Mouse (Mus musculus) embryonic fibroblast, embryonic 13.5 days (primary cell): Measurements from ENCODE around the gene Rps26.

Experiments
- CTCF ChIP-seq: IDR thresholded peaks from 2 replicates; pipeline ENCODE4 v1.5.1; 2011; ENCODE audit warnings: mild to moderate bottlenecking, control low read depth, low read length, moderate library complexity, borderline replicate concordance; ENCODE audit not compliant: insufficient read depth
- POLR2A ChIP-seq: IDR thresholded peaks from 2 replicates; pipeline ENCODE4 v1.6.1; 2011; ENCODE audit warnings: low read depth, mild to moderate bottlenecking, control low read depth, low read length, moderate library complexity

DNA sequence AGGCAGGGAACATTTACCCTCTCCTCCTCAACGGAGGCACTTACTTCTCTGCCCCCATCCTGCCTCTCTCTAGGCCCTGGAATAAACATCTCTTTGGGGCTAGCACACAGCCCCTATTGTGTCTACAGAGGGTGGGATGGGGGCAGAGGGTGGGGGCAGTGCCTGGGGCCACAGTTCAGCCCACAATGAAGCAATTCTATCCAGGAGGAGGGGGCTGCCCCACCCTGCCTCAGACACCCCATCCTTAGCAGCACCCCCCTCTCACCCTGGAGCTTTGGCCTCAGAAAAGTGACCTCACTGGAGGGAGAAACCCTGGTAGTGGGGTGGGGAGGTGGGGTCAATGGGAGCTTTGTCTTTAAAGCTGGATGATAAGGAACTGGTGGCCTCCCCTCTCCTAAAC lies 40.0 kb downstream of the Rps26 start:
- TF ChIP-seq CTCF = no peak
- no peak for TF ChIP-seq POLR2A
